Mouse (Mus musculus) heart, postnatal 25 days (tissue): ENCODE data around the gene Gm20696. TPM values are rescaled to one million over a fixed set of nuclear protein-coding genes. Genes with fewer than 3 reads are reported as not detected.

Source experiments
- DNase-seq: peaks from one replicate; pipeline ENCODE4 v3.0.0; 2022; ENCODE audit warnings: low spot score
- intact Hi-C: fragments of 180-260 bp; cut with DNase I; formaldehyde crosslinking; loops from one replicate; pipeline ENCODE4 v1.15.1; 2025
- total RNA-seq, 2 experiments: library from RNA; stranded (reverse); gene quantifications; 2 replicates each; pipeline ENCODE4 v1.2.3; 2021

The Gm20696 gene
- total RNA-seq, 2 experiments from 2014 or later: 1.5 to 2.7 TPM

GRCm38 (mm10) chr6:99467831-99468230 is 198.8 kb downstream of the Gm20696 start:
- intact Hi-C loops: no loop called here
- no peak for DNase-seq

GRCm38 (mm10) chr6:99467109-99467508 is 199.5 kb downstream of the Gm20696 start:
- no peak for DNase-seq
- intact Hi-C loops: no loop called here

- intact Hi-C loops: no loop called here
- DNase-seq: no peak
These were observed 200.2 kb downstream of the Gm20696 start for GRCm38 (mm10) chr6:99466354-99466753.

- intact Hi-C loops: no loop called here
- no peak for DNase-seq
These were observed 202.1 kb downstream of the Gm20696 start for GRCm38 (mm10) chr6:99464449-99464848.

GRCm38 (mm10) chr6:99463906-99464305 is 202.7 kb downstream of the Gm20696 start:
- DNase-seq: no peak
- intact Hi-C loops: no loop called here

GRCm38 (mm10) chr6:99458775-99459174 is 207.8 kb downstream of the Gm20696 start:
- intact Hi-C loops: loop anchor here (10.0 kb wide), 2 partner anchors 254 to 484 kb away; no protein-coding TSS in a partner anchor
- DNase-seq: no peak

- no peak for DNase-seq
- intact Hi-C loops: loop anchor here (5.0 to 10.0 kb wide), 3 partner anchors 38 to 479 kb away; no protein-coding TSS in a partner anchor
These were observed 212.7 kb downstream of the Gm20696 start for GRCm38 (mm10) chr6:99453763-99454520.

- DNase-seq: no peak
- intact Hi-C loops: loop anchor here (5.0 to 10.0 kb wide), 3 partner anchors 40 to 478 kb away; no protein-coding TSS in a partner anchor
These were observed 213.9 kb downstream of the Gm20696 start for GRCm38 (mm10) chr6:99452638-99453185.

- no peak for DNase-seq
- intact Hi-C loops: loop anchor here (5.0 to 10.0 kb wide), 3 partner anchors 41 to 477 kb away; no protein-coding TSS in a partner anchor
These were observed 215.1 kb downstream of the Gm20696 start for GRCm38 (mm10) chr6:99451479-99451878.

GRCm38 (mm10) chr6:99447447-99447846 is 219.2 kb downstream of the Gm20696 start:
- intact Hi-C loops: no loop called here
- DNase-seq: no peak

- intact Hi-C loops: no loop called here
- no peak for DNase-seq
These were observed 219.7 kb downstream of the Gm20696 start for GRCm38 (mm10) chr6:99446801-99447415.

GRCm38 (mm10) chr6:99443460-99443859 is 223.1 kb downstream of the Gm20696 start:
- peak; percentile 25 for DNase-seq

GRCm38 (mm10) chr6:99441100-99441499 is 225.5 kb downstream of the Gm20696 start:
- intact Hi-C loops: no loop called here
- DNase-seq: no peak

More at GRCm38 (mm10) chr6:99443460-99443859, 223.1 kb downstream of the Gm20696 start:
- intact Hi-C loops: no loop called here

GRCm38 (mm10) chr6:99440606-99441005 is 226.0 kb downstream of the Gm20696 start:
- DNase-seq: no peak
- intact Hi-C loops: no loop called here

GRCm38 (mm10) chr6:99439878-99440361 is 226.7 kb downstream of the Gm20696 start:
- DNase-seq: no peak
- intact Hi-C loops: no loop called here

GRCm38 (mm10) chr6:99439214-99439877 is 227.3 kb downstream of the Gm20696 start:
- DNase-seq: no peak

GRCm38 (mm10) chr6:99436371-99436770 is 230.2 kb downstream of the Gm20696 start:
- DNase-seq: no peak
- intact Hi-C loops: no loop called here

More at GRCm38 (mm10) chr6:99439214-99439877, 227.3 kb downstream of the Gm20696 start:
- intact Hi-C loops: no loop called here

GRCm38 (mm10) chr6:99435140-99435539 is 231.5 kb downstream of the Gm20696 start:
- intact Hi-C loops: no loop called here
- DNase-seq: no peak

GRCm38 (mm10) chr6:99433006-99433405 is 233.6 kb downstream of the Gm20696 start:
- intact Hi-C loops: no loop called here
- DNase-seq: no peak

GRCm38 (mm10) chr6:99431941-99432340 is 234.7 kb downstream of the Gm20696 start:
- no peak for DNase-seq
- intact Hi-C loops: no loop called here
